Mouse (Mus musculus) activated CD4-positive, CD25-positive, alpha-beta regulatory T cell, adult 4 months (primary cell): ENCODE measurements around the gene Mypn. TPM values are rescaled to one million over a fixed set of nuclear protein-coding genes. Genes with fewer than 3 reads are reported as not detected.
A peak's percentile ranks its signal among the peaks of the same experiment; 100 is the strongest.

ENCODE experiments used
- ATAC-seq: one replicate; pipeline ENCODE4 v1.8.0; 2017
- polyA plus RNA-seq, 2 experiments: library from polyadenylated mRNA; unstranded; fragments of 100-300 nt; shearing (Covaris generic); gene quantifications; one replicate each; pipeline ENCODE4 v1.2.1; 2017

The Mypn gene
- polyA plus RNA-seq = under 1 TPM in 1 of 2 experiments, not detected in 1; 0.12 TPM

DNA sequence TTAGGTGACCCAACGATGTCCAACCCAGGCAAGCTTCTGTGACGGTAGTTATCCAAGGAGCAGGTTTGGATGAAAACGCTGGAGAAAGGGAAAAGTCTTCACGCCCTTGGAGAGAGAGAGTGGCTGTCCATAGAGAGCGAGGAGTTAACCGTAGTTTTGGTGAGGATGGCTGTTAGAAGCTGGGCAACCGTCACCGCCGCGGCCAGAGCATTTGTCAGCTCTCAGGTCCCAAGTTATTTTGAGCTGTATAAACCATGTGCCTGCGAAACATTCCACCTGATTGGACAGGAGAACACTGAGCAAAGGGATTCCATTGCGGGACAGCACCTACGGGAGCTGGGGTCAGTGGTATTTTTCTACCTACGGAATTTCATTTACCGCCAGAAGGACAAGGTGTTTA, at the start of gene Mypn:
Gene Mypn (minus strand): TSS at position 225 of the 400 bp plus-strand sequence.
- no peak for ATAC-seq

DNA sequence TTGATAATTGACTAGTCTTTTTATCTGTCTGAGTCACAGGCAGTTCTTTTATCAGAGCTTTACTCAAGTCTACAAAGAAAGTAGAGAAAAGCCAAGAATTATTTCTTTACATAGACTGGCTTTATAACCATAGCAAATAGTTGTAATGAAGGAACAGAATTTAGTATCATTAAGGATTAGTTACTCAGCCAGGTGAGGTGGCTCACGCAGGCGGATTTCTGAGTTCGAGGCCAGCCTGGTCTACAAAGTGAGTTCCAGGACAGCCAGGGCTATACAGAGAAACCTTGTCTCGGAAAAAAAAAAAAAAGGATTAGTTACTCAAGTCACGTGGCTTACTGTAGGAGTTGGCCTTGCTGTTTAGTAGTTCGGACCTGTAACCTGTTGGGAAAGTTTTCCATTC, 44.7 kb upstream of the Mypn start:
- ATAC-seq = no peak

DNA sequence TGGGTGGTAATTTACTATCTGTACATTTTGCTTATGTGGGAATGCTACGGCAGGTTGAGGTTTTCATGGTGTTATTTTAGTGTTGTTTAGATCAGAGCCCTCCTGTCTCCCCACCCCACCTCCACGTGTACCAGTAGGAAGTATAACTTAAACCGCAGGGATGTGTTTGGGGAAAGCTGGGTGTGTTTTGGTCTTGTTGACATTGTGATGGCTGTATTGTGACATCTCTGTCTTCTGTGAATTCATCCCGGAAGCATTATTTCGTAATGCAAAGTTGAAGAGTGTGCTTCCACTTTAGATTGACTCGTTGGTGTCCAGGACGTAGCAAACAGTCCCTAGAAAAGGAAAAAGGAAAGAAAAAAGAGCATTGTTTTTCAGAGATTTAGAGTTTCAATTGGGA, 43.7 kb upstream of the Mypn start:
- no peak for ATAC-seq

DNA sequence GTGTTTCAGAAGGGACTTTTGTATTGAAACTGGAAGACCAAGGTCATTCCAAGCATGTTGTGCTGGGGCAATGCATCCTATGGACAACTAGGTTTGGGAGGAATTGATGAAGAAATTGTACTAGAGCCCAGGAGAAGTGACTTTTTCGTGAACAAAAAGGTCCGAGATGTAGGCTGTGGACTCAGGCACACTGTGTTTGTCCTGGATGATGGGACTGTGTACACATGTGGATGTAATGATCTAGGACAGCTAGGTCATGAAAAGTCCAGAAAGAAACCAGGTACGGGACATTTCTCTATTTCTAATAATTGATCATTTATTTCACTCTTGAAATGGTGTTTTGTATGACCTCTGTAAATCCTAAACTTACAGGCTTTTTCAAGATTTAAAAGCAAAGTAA, 42.1 kb upstream of the Mypn start:
- ATAC-seq = no peak

DNA sequence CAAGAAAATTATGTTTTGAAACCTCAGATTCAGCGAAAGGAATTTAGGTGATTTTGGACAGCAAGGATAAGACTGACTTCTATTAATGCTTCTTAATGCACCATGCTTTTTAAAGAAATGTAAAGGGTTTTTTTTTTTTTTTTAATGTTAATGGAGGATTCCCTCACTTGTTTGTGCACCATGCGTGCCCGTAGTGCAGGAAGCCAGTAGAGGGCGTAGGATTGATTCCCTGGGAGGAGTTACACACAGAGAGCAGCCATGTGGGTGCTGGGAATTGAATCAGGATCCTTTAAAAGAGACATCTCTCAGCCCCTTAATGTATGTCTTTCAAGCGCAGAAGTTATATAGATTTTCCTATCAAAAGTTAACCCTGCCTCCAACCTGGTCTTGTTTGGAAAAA, 41.0 kb upstream of the Mypn start:
- ATAC-seq = no peak

DNA sequence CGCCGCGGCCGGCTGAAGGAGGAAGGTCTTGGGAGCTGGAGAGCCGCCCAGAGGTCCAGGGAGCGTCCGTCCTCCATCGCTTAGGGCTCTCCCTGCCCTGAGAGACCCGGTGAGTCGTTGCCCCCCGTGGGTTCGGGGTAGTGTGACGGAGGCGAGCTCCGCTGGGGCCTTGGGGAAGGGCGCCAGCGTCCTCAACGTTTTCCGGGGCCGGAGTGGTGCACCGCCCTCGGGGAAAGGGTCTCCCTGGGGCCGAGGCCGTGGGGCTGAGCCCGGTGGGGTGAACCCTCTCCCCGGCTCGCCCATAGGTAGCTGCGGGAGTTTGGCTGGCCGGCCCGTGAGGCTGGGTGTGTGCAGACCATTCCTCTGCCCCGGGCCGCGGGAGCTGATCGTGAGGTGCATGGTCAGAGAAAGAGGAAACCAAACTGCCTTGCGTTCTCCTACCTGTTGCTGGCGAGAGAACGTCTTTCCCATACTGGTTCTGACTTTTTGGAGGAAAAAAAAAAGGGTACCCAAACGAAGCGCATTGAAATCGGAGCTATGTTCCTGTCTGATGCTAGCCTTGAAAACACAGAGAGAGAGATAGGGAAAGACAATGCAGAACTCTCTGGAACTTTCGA, 40.4 kb upstream of the Mypn start:
- ATAC-seq = peak; percentile 7

GRCm38 (mm10) chr10:63243493-63244054, 39.8 kb upstream of the Mypn start, which contains the start of gene Herc4:
Gene Herc4, plus strand, starts transcription at chr10:63243810.
- peak; percentile 92 for ATAC-seq

DNA sequence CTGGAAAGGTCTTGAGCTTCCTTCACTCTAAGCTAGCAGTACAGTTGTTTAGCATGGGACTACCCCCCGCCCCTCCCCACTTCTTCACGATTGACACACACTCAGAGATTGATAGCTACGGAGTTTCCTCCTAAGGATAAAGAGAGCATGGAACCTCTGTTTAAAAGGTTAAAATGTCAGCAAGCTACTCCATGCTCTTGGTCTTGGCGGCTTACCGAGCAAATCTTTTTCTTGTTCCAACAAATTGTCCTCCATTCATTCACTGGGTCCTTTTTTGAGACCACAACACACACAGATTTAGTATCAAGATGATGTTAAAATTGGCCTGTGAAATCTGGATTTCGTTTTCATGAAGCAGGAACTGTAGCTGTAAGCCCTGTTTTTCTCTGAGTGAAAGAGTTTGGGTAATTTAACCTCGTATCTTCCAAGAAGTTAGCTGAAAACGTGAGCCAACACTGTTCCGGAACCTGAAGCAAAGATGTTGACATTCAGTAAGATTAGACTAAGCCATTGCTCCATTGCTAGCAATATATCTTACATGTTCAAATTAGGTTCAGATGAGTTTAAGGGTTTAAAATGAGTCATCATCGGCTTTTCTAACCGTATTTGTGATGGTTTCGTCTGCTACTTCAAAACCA, 39.2 kb upstream of the Mypn start:
- no peak for ATAC-seq

DNA sequence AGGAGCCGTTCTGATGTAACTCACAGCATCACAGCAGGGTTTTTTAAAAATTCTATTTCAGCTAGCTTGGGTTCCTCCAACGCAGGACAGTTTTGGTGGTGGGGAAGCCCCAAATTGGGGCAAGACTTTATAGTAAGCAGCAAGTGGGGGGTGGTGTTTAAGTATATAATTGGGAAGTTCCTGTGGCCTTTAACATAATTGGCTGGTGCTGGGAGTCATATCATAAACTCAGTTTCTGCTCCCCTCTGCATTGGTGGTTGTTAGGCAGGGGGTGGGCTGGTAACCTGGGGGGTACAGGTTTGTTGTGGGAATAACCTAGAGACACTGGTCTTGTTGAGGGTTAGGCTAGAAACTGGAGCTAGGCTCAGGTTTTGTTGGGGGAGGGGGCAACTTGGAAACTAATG, 37.1 kb upstream of the Mypn start:
- ATAC-seq = peak; percentile 30

DNA sequence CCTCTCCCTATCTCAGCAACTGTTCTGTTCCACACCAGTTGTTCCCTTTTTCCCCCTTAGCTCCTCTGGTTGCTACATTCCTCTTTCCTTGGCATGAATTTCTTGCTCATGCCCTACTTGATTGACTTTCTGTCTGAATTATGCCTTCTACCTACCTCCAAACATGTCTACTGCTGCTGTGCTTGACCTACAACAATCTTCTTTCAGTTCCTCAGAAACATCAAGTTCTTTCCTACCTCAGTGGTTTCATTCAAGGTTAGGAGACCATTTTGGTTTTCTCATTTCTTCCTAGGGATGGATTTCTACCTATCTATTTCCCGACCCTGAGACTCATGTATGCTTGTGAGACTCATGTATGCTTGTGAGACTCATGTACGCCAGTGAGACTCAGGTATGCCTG, 36.1 kb upstream of the Mypn start:
- no peak for ATAC-seq

GRCm38 (mm10) chr10:63238090-63238489, 34.3 kb upstream of the Mypn start:
- ATAC-seq = no peak

- ATAC-seq = no peak
Observed at GRCm38 (mm10) chr10:63237206-63237605, 33.5 kb upstream of the Mypn start.

DNA sequence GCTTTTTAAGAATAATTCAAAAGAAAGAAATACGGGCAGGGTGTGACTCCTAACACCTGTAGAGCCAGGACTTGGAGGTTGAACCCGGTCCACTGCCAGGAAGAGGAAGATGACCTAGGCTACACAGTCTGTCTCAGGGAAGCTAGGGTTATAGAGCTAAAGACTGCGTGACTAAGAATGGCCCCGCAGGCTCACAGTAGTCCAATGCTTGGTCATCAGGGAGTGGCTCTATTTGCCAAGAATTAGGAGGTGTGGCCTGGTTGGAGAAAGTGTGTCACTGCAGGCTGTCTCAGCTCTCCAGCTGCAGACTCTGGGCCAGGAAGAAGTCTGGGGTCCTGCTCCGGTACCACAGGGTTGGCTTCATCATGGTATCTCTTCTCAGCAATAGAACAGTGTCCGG, 32.9 kb upstream of the Mypn start:
- no peak for ATAC-seq

DNA sequence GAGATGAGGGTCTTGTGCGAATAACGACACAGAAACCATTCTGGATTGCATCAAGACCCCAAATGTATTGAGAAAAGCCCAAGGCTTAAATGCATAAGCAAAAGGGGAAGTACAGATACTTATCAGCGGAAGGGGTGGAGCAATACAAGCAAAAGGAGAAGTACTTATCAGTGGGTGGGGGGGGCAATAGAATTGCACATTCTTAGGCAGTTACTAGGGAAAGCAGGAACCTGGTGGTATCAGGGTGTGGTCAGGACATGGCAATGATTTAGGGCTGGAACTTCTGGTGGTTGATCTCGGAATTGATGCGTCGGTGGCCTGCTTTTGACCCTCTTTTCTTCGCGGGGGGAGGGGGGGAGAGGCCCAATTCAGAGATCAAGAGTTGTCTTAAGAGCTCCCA, 32.1 kb upstream of the Mypn start:
- ATAC-seq = no peak

GRCm38 (mm10) chr10:63234133-63234532, 30.4 kb upstream of the Mypn start:
- ATAC-seq = no peak

- ATAC-seq = peak; percentile 97
Observed at GRCm38 (mm10) chr10:63231630-63232029, 27.9 kb upstream of the Mypn start.

- no peak for ATAC-seq
Observed at GRCm38 (mm10) chr10:63230854-63231253, 27.1 kb upstream of the Mypn start.

DNA sequence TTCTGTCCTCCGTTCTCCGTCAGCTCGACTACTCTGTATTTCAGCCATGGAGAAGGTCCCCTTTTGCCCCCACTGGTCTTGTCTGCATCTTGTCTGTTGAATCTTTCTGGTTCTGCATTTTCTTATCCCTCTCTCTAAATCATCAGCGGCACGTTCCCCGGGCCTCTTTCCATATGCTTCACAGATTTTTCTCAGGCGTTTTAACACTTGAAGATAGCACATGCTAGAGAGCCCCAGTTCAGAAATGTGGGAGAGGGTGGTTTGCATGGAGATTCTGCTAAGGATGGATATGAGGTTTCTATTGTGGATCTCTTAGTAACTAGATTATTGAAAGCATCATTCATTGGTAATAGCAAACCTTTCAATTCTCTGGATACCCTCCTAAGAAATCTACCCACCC, 26.5 kb upstream of the Mypn start:
- ATAC-seq = no peak

- ATAC-seq = no peak
Observed at GRCm38 (mm10) chr10:63224341-63224740, 20.6 kb upstream of the Mypn start.

DNA sequence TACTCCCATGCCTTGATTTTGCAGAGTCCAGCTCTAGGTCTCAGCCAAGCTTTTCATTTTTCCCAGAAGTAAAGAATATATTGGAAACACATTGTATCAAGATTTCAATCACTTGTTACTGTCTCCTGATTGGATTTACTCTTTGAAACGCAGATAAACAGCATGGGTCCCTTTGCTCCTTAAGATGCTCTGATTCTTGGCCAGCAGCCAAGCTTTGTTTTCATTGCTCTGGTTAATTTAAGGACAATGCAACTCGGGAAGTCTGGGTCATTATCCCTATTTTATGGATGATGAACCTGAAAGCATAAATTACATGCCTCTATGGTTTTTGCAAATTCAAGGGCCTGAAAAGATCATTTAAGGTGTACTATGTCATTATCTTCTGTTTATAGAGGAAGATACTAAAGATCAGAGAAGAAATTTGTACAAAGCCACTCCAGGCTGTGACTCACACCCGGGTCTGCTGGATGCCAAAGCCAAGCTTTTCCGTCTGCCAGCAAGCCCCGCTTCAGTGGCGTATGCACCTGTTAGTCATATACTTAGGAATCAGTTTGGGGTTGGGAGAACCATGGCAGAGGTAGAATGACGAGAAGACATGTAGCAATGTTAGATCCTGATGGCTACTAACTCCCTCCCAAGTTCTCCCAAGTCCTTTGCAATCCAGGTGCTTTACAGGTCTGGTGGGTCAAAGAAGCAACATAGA, 17.5 kb upstream of the Mypn start:
- no peak for ATAC-seq

DNA sequence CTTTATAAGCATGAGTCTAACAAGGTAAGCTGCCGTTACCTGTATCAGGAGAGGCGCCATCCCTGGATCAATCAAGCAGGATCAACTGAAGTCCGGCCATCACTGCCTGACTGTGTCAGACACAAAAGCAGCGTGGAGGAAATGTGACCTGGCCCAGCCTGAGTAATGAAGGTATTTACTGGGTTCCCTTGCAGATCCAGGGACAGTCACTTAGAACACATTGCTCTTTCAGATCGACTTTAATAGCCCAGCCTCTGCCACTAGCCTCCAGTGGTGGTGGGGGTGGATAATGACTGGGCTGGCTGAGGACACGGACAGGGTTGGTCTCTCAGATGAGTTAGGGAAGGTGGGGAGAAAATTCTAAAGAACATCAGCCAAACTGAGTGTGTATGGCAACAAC, 5.1 kb upstream of the Mypn start:
- no peak for ATAC-seq

DNA sequence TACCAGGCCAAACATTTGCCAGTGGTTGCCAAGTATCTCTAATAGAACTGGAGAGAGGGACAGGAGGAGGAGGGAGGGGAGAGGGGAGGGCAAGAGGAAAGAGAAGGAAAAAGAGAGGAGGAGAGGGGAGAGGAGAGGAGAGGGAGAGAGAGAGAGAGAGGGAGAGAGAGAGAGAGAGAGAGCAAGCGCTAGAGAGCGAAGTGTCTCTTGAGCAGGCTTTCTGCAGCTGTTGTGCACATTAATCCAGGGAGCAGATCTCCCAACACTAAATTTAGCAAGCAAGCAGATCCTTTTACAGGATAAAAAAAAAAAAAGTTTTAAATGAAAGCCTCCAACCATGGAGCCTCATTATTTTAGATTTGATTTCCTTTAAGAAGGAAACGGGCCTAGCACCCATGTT, 750 bp downstream of the Mypn start:
- no peak for ATAC-seq

DNA sequence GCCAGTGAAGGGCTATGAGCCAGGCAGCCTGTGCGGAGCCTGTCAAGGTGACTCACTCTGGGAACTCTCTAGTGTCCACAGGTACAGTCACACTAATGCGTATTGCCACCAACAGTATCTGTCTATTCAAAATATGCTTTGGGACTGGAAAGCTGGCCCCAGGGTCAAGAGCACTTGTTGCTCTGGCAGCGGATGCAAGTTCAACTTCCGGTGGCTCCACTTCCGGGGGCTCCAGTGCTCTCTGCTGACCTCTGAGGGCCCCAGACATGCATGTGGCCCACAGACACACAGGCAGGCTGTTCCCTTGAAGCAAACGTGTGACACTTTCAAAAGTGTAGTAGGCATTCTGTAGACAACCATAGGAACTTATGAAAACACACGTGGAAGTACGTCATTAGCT, 2.2 kb downstream of the Mypn start:
- ATAC-seq = no peak

DNA sequence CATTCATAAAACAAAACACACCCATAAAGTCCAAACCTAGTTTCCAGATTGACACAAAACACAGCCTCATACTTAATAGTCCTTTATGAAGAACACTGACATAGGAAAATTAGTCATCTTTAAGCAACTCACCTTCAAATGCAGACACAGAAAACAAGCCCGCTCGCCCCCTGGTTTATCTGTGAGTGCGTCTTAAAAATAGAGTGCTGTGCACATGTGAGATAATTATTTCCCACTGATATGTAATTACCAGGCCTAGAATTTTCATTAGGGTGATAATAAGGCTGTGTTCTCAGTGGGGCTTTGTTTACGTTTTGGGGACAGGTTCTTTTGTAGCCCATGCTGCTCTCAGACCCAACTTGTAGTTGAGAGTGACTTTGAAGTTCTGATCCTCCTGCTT, 4.7 kb downstream of the Mypn start:
- ATAC-seq = no peak
